Mouse (Mus musculus): Measurements from ENCODE around the gene Angel2. TPM values are rescaled to one million over a fixed set of nuclear protein-coding genes. Genes with fewer than 3 reads are reported as not detected.

Gene Angel2
- total and polyA plus RNA-seq, 3 experiments: 25.1 to 33.7 TPM; not detected in 1

- TF ChIP-seq ELF1 (IDR thresholded peaks at IDR 0.05; ENCODE audit: low read depth, low read length): no peak
- no peak for TF ChIP-seq CHD2 (IDR thresholded peaks at IDR 0.05; ENCODE audit: low read length)
- no peak for TF ChIP-seq UBTF (IDR thresholded peaks at IDR 0.05; ENCODE audit: borderline replicate concordance, insufficient read depth, low read depth, low read length)
- no peak for TF ChIP-seq TCF12 (IDR thresholded peaks at IDR 0.05; ENCODE audit: low read depth, low read length)
- TF ChIP-seq RCOR1 (IDR thresholded peaks at IDR 0.05; ENCODE audit: low read depth, low read length): no peak
- no peak for TF ChIP-seq TBP (IDR thresholded peaks at IDR 0.05; ENCODE audit: low read depth, low read length)
- no peak for TF ChIP-seq RAD21 (IDR thresholded peaks at IDR 0.05; ENCODE audit: low read depth, low read length)
- no peak for TF ChIP-seq MYB (IDR thresholded peaks at IDR 0.05; ENCODE audit: low read depth, low read length)
- TF ChIP-seq EP300 (IDR thresholded peaks at IDR 0.05; ENCODE audit: low read depth in 1 of 2, low read length in 2 of 2): no peak
- TF ChIP-seq SIN3A (IDR thresholded peaks at IDR 0.05; ENCODE audit: low read length): peak; percentile 26; the same call in 1 of the 2 replicates
- no peak for TF ChIP-seq USF1 (IDR thresholded peaks at IDR 0.05; ENCODE audit: low read depth, low read length)
- TF ChIP-seq MAFK (IDR thresholded peaks at IDR 0.05; ENCODE audit: borderline replicate concordance, low read depth, low read length): no peak
- TF ChIP-seq ZNF384 (IDR thresholded peaks at IDR 0.05; ENCODE audit: low read depth, low read length): peak; percentile 71
- TF ChIP-seq GABPA (IDR thresholded peaks at IDR 0.05; ENCODE audit: low read depth, low read length): no peak
Measured at GRCm38 (mm10) chr1:190929010-190929695, 4.2 kb downstream of the Angel2 start (continued).

GRCm38 (mm10) chr1:190930181-190930580 lies 5.3 kb downstream of the Angel2 start:
- H3K36me3 ChIP-seq (ENCODE audit: control insufficient read depth in 1 of 2, insufficient read depth in 2 of 2, low read length in 2 of 2): peaks cover 3 to 9% of the 10 kb centered on the region in 2 experiments
- peaks cover 9% of the 10 kb centered on the region for H3K79me2 ChIP-seq (ENCODE audit: control insufficient read depth, insufficient read depth, low read length, poor library complexity)
- no peaks in the 10 kb centered on the region for H3K9me3 ChIP-seq (replicated peaks; ENCODE audit: insufficient read depth, low read length)
- H3K27ac ChIP-seq (ENCODE audit: control insufficient read depth, low read depth, low read length): no peak overlapping the region
- H3K9ac ChIP-seq (ENCODE audit: control insufficient read depth, low read depth, low read length, poor library complexity, severe bottlenecking): no peak overlapping the region
- no peak overlapping the region for H3K4me3 ChIP-seq (ENCODE audit: control insufficient read depth in 1 of 2, insufficient read depth in 1 of 2, low read depth in 2 of 2, low read length in 2 of 2)
- H3K4me1 ChIP-seq (ENCODE audit: control insufficient read depth in 1 of 2, insufficient read depth in 2 of 2, low read length in 2 of 2): peaks cover 3% of the 10 kb centered on the region in 2 experiments; a peak in 3 of 4 replicates
- no peaks in the 10 kb centered on the region for H3K27me3 ChIP-seq (ENCODE audit: control insufficient read depth in 1 of 2, insufficient read depth in 2 of 2, low read length in 2 of 2)
- no peak for DNase-seq (ENCODE audit: low read depth, low spot score)
- no peak for TF ChIP-seq CTCF (IDR thresholded peaks at IDR 0.05 in 2 of 3, conservative IDR thresholded peaks at IDR 0.05 in 1 of 3; ENCODE audit: control insufficient read depth in 1 of 3, insufficient read depth in 1 of 3, low read depth in 2 of 3, low read length in 3 of 3, poor library complexity in 1 of 3, severe bottlenecking in 1 of 3)
- no peak for TF ChIP-seq USF1 (IDR thresholded peaks at IDR 0.05; ENCODE audit: low read depth, low read length)
- no peak for TF ChIP-seq RCOR1 (IDR thresholded peaks at IDR 0.05; ENCODE audit: low read depth, low read length)

- Histone ChIP-seq H3K27me3 (ENCODE audit: control insufficient read depth in 1 of 2, insufficient read depth in 2 of 2, low read length in 2 of 2) (no peaks in the 10 kb centered on the region), H3K79me2 (ENCODE audit: control insufficient read depth, insufficient read depth, low read length, poor library complexity) (no peaks in the 10 kb centered on the region), H3K36me3 (ENCODE audit: control insufficient read depth in 1 of 2, insufficient read depth in 2 of 2, low read length in 2 of 2) (peaks cover 0 to 17% of the 10 kb centered on the region in 2 experiments; a peak in 2 of 4 replicates), H3K9me3 (replicated peaks; ENCODE audit: insufficient read depth, low read length) (no peaks in the 10 kb centered on the region), H3K27ac (ENCODE audit: control insufficient read depth, low read depth, low read length) (no peak overlapping the region), H3K9ac (ENCODE audit: control insufficient read depth, low read depth, low read length, poor library complexity, severe bottlenecking) (no peak overlapping the region), H3K4me1 (ENCODE audit: control insufficient read depth in 1 of 2, insufficient read depth in 2 of 2, low read length in 2 of 2) (no peaks in the 10 kb centered on the region), H3K4me3 (ENCODE audit: control insufficient read depth in 1 of 2, insufficient read depth in 1 of 2, low read depth in 2 of 2, low read length in 2 of 2) (no peak overlapping the region)
- DNase-seq (ENCODE audit: low read depth, low spot score): no peak
- no peak for TF ChIP-seq TAL1 (IDR thresholded peaks at IDR 0.05; ENCODE audit: low read length)
- TF ChIP-seq MAZ (IDR thresholded peaks at IDR 0.05; ENCODE audit: low read depth, low read length): no peak
- no peak for TF ChIP-seq CHD1 (IDR thresholded peaks at IDR 0.05; ENCODE audit: low read depth, low read length)
- TF ChIP-seq JUND (IDR thresholded peaks at IDR 0.05; ENCODE audit: low read depth, low read length): no peak
- no peak for TF ChIP-seq POLR2A (IDR thresholded peaks at IDR 0.05; ENCODE audit: control insufficient read depth in 1 of 2, insufficient read depth in 1 of 2, low read depth in 1 of 2, low read length in 2 of 2, poor library complexity in 1 of 2)
- no peak for TF ChIP-seq ELF1 (IDR thresholded peaks at IDR 0.05; ENCODE audit: low read depth, low read length)
- no peak for TF ChIP-seq MEF2A (IDR thresholded peaks at IDR 0.05; ENCODE audit: extremely low read depth, insufficient replicate concordance, low read depth, low read length, poor library complexity, severe bottlenecking)
- no peak for TF ChIP-seq BHLHE40 (IDR thresholded peaks at IDR 0.05; ENCODE audit: borderline replicate concordance, low read depth, low read length)
- no peak for TF ChIP-seq RCOR1 (IDR thresholded peaks at IDR 0.05; ENCODE audit: low read depth, low read length)
- TF ChIP-seq ZKSCAN1 (IDR thresholded peaks at IDR 0.05; ENCODE audit: low read depth, low read length): no peak
- TF ChIP-seq USF2 (IDR thresholded peaks at IDR 0.05; ENCODE audit: borderline replicate concordance in 1 of 2, insufficient read depth in 1 of 2, low read depth in 1 of 2, low read length in 2 of 2): no peak
- TF ChIP-seq NRF1 (IDR thresholded peaks at IDR 0.05; ENCODE audit: insufficient read depth, low read depth, low read length, poor library complexity, severe bottlenecking): no peak
- no peak for TF ChIP-seq CHD2 (IDR thresholded peaks at IDR 0.05; ENCODE audit: low read length)
- no peak for TF ChIP-seq ZC3H11A (IDR thresholded peaks at IDR 0.05; ENCODE audit: low read depth, low read length)
- no peak for TF ChIP-seq ZNF384 (IDR thresholded peaks at IDR 0.05; ENCODE audit: low read depth, low read length)
Measured at GRCm38 (mm10) chr1:190939803-190940202, 14.9 kb downstream of the Angel2 start.

Data from MEL (cell line).